Mouse (Mus musculus): ENCODE data around the gene Myo6. TPM values are rescaled to one million over a fixed set of nuclear protein-coding genes. Genes with fewer than 3 reads are reported as not detected.

The Myo6 gene
- total RNA-seq, 2 experiments from 2014 or later: 19.3 to 23.4 TPM

DNA sequence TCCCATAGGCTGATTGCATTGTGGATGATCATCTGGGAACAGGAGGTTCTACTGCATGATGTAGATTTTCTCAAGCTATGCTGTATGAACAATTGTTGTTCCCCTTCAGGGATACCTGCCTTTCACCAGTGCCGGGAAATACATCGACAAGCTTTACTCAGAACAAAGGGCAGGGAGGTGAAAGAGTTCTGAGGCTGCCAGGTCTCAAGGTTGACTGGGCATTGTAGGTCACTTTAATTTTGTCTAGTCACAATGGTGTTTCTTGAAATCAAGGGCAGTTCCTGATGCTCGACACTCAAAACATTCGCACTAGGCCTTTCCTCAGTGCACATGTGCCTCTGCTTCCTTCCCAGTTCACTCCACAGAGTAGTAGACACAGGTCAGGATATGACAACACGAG, 15.9 kb downstream of the Myo6 start:
- no peak for DNase-seq (ENCODE audit: low spot score in 2 of 2)

DNA sequence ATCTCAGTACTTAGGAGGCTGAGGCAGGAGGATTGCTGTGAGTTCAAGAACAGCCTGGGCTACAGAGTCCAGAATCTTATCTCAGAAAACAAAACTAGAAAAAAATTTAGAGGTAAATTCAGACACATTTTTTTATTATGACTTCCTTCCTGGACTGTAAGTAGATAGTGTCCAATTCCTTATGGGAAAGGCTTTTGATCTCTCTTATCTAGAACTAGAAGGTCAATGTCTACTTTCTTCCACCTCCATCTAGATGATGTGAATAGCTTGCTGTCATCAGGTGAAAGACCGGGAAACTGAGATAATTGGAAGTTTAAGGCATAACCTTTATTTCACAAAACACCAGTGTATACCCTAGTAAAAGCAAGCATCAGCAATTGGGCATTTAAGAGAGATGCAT, 16.9 kb downstream of the Myo6 start:
- DNase-seq (ENCODE audit: low spot score in 2 of 2): no peak

- no peak for DNase-seq (ENCODE audit: low spot score in 2 of 2)
These were observed 19.3 kb downstream of the Myo6 start for GRCm38 (mm10) chr9:80184138-80184537.

- no peak for DNase-seq (ENCODE audit: low spot score in 2 of 2)
These were observed 20.9 kb downstream of the Myo6 start for GRCm38 (mm10) chr9:80185737-80186136.

GRCm38 (mm10) chr9:80186693-80187092, 21.9 kb downstream of the Myo6 start:
- no peak for DNase-seq (ENCODE audit: low spot score in 2 of 2)

DNA sequence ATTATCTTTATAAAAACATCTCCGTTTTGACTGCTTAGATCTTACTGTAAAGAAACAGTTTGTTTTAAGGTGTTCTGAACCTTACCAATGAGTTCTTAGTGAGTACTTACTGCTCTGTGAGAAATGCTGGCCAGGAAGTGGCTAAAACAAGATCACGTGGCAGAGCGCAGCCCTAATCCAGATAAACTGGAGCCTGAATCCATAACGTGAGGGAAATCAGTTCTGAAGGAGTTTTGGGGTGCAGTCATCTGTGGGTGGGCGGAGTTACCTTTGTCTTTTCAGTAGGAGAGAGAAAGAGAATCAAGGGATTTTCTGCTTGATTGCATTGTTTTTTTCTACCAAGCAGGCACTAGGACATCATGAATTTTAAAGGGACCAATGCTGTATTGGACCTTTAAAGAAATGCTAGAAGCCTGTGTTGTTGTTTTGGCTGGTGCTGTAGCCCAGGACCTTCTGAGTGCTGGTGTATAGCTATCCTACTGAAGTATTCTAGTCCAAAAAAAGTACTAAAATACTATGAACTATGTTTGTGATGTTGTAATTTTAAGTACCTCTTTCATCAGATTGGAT, 23.6 kb downstream of the Myo6 start:
- no peak for DNase-seq (ENCODE audit: low spot score in 2 of 2)

DNA sequence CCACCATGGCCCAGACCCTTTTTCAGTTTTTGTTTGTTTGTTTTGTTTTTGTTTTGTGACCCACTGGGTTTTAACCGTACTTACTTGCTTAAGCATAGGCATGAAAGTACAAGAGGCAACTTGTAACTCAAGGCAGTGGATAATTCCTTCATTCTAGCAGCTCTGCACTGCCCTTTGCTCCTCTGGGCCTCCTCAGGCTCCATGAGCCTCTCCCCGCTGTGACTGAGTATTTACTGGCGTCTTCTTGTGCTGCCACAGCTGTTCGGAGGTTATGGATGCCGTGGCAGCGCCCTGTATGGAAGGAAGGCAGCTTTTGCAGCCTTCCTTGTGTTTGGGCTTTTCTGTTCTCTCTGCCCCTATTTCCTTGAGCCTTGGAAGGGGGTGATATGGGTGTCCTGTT, 26.4 kb downstream of the Myo6 start:
- DNase-seq (ENCODE audit: low spot score in 2 of 2): no peak

GRCm38 (mm10) chr9:80192324-80192723, 27.5 kb downstream of the Myo6 start:
- no peak for DNase-seq (ENCODE audit: low spot score in 2 of 2)

GRCm38 (mm10) chr9:80194446-80194845, 29.6 kb downstream of the Myo6 start:
- no peak for DNase-seq (ENCODE audit: low spot score in 2 of 2)

DNA sequence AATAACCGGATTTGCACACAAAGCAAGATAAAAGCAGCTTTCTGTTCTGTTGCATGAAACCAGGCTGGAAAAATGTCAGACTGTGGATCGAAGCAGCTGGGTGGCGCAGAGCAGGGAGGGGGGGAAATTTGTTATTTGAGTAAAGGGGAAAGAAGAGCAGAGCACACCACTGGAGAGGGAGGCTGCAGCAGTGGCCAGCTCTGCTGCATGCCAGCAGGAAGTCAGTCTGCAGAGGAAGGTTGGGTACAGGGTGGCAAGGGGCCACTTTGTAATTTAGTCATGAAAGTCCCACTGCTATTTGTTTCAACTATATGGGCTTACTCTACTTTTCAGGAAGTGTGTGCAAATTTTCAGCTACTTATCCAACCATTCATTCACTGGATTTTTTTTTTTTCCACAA, 31.3 kb downstream of the Myo6 start:
- DNase-seq (ENCODE audit: low spot score in 2 of 2): no peak

- no peak for DNase-seq (ENCODE audit: low spot score in 2 of 2)
These were observed 32.4 kb downstream of the Myo6 start for GRCm38 (mm10) chr9:80197233-80197632.

DNA sequence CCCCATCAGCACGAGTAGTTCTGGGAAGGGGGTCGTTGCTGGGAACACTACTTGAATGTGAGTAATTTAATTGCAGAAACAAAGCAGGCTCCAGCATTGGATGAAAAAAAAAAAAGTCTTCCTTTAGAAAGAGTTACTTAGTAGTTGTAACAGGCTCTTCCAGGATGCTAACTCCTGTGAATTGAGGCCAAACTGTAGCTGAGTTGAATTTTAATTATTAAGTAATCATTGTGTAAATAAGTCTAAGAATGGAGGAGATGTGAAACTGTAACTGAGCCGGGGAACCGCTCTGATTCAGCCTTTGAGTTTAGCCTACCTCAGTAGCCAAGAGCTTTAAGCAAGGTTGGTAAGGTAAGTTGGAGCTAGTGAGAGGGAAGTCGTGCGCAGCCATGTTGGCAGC, 36.0 kb downstream of the Myo6 start:
- DNase-seq (ENCODE audit: low spot score in 2 of 2): no peak

- no peak for DNase-seq (ENCODE audit: low spot score in 2 of 2)
These were observed 37.7 kb downstream of the Myo6 start for GRCm38 (mm10) chr9:80202374-80203060.

GRCm38 (mm10) chr9:80208681-80209080, 43.9 kb downstream of the Myo6 start:
- DNase-seq (ENCODE audit: low spot score in 2 of 2): no peak

GRCm38 (mm10) chr9:80209459-80209858, 44.6 kb downstream of the Myo6 start:
- no peak for DNase-seq (ENCODE audit: low spot score in 2 of 2)

DNA sequence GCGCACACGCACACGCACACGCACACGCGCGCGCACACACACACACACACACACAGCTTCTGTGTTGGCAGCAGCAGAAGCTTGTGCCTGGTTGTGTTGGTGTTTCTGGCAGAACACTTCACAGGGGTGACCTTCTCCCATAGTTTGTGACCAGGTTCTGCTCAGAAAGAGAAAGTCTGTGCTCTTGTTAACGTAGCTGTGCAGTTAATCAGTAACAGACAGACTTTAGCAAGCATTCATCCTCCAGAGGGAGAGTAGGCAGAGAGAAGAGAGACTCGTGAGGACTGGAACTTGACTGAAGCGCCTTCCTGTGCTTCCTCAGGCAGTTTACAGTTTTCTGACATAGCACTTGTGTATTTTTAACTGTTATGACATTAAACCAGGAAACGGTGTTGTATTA, 45.3 kb downstream of the Myo6 start:
- DNase-seq (ENCODE audit: low spot score in 2 of 2): no peak

GRCm38 (mm10) chr9:80213428-80213827, 48.6 kb downstream of the Myo6 start:
- no peak for DNase-seq (ENCODE audit: low spot score in 2 of 2)

GRCm38 (mm10) chr9:80215502-80215901, 50.7 kb downstream of the Myo6 start:
- no peak for DNase-seq (ENCODE audit: low spot score in 2 of 2)

DNA sequence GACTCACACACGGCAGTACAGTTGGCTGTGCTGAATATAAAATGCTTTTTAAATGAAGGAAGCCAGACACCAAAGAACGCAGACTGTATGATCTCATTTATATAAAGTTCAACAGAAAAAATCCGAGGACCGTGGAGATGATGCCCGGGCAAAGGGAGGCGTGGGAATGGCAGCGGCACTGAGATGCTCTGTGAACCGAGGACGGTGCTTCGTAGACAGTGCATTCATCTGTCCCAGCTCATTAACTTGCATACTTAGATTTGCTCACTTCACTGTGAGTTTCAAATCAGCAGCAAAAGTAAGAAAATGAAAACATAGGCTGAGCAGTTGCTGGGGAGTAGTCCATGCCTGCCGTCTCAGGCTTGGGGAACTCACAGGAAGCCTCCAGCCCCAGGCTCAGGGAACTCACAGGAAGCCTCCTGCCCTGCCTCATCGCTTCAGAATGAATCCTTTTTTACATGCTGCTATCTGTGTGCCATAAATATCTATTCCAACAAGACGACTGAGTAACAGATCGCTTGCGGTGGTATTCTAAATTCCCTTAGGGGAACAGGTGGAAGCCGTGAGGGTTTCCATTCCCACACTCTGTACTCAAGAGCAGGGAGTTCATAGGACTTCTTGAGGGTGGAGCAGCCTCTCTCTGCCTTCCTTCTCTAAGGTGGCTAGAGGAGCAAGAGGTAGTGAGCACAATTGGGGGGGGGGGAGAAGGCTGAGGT, 52.1 kb downstream of the Myo6 start:
- DNase-seq (ENCODE audit: low spot score in 2 of 2): no peak

DNA sequence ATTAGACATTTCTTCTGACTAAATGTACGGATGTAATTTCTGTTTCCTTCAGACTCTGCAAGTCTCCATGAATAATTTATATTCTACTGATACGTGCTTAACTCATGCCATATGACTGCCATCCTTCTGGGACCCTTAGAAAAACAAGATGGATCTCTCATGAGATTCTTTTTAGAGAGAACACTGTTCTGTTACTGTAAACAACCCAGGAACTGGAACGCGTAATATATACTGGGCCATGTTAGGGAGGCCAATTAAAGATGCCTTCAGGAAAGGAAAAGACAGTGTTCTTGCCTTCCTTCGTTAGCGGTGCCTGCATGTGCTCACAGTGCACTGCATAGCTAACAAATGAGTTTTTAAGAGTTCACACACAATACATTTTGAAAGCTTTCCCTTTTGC, 53.9 kb downstream of the Myo6 start:
- DNase-seq (ENCODE audit: low spot score in 2 of 2): no peak

- no peak for DNase-seq (ENCODE audit: low spot score in 2 of 2)
These were observed 59.3 kb downstream of the Myo6 start for GRCm38 (mm10) chr9:80223989-80224635.
